In the genomic region with DNA sequence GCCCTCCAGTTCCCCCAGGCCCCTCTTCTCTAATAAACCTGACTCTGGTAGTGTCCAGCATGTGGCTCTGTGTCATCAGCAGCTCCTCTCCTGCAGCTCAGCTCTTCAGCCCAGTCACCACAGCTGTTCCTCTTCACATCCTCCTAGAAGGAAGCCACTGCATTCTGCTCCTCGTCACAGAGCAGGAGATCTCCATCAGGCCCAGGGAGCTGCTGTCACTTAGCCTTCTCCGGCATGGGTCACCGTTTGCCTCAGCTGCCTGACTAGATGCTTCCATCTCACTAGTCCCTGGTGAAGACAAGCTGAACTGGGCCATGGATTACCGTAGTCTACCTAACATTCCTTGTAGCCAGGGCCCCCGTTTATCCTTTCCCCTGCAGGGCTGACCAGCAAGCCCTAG, we compare ENCODE assay signal across 12 mouse cellular contexts.
"Had no signal": no experiment of that assay in that cellular context is flagged by ENCODE, and none has a peak within 500 bp of the region (broad histone marks: within the 10 kb centered on the region; RNA-seq: fewer than 3 reads in every experiment).

No protein-coding gene starts in this region.

- H3K27ac ChIP-seq: liver, embryonic 15.5 days had no signal

- DNase-seq: lung, adult 2 months; lung, postnatal 36 days; retina, postnatal 1 day; right cerebral cortex, postnatal 4 days; spleen, adult 18-20 months; thymus, adult 18-20 months; thymus, postnatal 14 days had no signal

- ATAC-seq: intestine, postnatal 0 days; lung, postnatal 0 days had no signal

- H3K9ac ChIP-seq: liver, embryonic 15.5 days had no signal

- H3K4me2 ChIP-seq: liver, embryonic 11.5 days; liver, embryonic 15.5 days had no signal

- H3K4me3 ChIP-seq: layer of hippocampus, adult 2 months; liver, embryonic 15.5 days had no signal

- H3K9me3 ChIP-seq: liver, embryonic 15.5 days had no signal
